Mouse (Mus musculus): ENCODE data around the gene Tec. TPM values are rescaled to one million over a fixed set of nuclear protein-coding genes. Genes with fewer than 3 reads are reported as not detected.

Gene Tec
- polyA plus RNA-seq, 1 experiment from 2014 or later, result 5.1 TPM

DNA sequence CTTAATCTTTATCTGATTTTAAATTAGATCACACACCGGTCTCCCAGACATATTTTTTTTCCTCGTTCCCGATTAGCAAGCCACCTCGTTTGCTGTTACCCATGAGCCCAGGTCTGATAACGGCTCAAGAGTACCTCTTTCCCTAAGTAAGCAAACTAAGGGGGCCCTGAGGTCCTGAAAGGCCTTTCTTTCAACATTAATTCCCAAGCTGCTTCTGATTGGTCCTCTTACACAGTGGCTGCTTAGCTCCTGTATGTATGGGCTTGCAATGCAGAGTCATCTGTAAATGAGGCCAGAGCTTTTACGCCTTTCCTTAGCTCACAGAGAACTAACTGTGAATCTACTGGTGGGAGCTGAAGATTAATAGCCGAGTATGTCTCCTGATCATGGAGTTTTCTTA lies 131.4 kb downstream of the Tec start:
- H3K4me3 ChIP-seq (replicated peaks), result no peak overlapping the region
- ATAC-seq, result no peak
- 0 out of 2 replicates have a peak, but pooled peaks cover 3% of the 10 kb centered on the region for H3K4me1 ChIP-seq (replicated peaks)
- no peaks in the 10 kb centered on the region for H3K36me3 ChIP-seq
- no peak overlapping the region for H3K9ac ChIP-seq (replicated peaks)
- no peaks in the 10 kb centered on the region for H3K27me3 ChIP-seq
- 80% methylated on average over 7 of the region's 7 CpGs for WGBS
- no peaks in the 10 kb centered on the region for H3K9me3 ChIP-seq
- H3K27ac ChIP-seq, result no peak overlapping the region
- H3K4me2 ChIP-seq (replicated peaks), result no peak overlapping the region

DNA sequence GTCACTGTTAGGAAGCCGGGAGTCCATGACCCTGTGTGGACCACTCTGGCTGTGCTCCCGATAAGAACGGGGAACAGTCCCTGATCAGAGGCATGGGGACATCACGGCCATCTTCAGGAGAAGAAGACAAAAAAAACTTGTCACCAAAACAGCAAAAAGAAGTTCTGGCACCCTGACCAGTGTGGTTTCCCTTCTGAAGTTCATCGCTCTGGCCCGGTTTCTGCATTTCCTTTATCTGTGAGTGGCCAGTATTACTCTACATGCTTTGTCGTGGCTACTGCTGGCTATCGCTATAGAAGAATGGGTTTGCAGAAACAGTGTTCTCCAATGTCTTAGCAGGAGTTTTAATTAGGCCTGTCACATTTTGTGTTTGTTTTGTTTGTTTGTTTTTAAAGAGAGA lies 131.8 kb downstream of the Tec start:
- H3K36me3 ChIP-seq, result no peaks in the 10 kb centered on the region
- H3K4me2 ChIP-seq (replicated peaks), result no peak overlapping the region
- no peak overlapping the region for H3K9ac ChIP-seq (replicated peaks)
- H3K27ac ChIP-seq, result no peak overlapping the region
- no peak for ATAC-seq
- no peak overlapping the region for H3K4me3 ChIP-seq (replicated peaks)
- 86% methylated on average over 8 of the region's 8 CpGs for WGBS
- no peaks in the 10 kb centered on the region for H3K9me3 ChIP-seq
- H3K27me3 ChIP-seq, result no peaks in the 10 kb centered on the region
- 0 out of 2 replicates have a peak, but pooled peaks cover 3% of the 10 kb centered on the region for H3K4me1 ChIP-seq (replicated peaks)

DNA sequence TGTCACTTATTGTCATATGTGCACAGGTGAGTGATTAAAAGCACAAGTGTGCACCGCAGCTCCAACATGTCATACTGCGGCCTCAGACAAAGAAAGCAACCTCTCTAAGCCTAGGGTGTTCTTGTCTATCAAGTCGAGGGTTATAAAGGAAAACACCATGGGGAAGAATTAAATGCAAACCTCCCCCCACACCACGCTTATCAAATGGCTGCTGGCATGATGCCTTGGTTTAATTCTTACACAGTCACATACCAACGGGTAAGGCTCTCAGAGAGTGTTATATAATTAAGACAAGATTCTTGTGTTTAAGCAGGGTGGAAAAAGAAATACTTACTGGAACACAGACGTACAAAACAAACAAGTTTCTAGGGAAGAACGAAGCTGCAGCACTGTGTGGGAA lies 132.5 kb downstream of the Tec start:
- Histone ChIP-seq H3K4me1 (replicated peaks) (0 out of 2 replicates have a peak, but pooled peaks cover 3% of the 10 kb centered on the region), H3K27ac (no peak overlapping the region), H3K4me2 (replicated peaks) (no peak overlapping the region), H3K27me3 (no peaks in the 10 kb centered on the region), H3K36me3 (no peaks in the 10 kb centered on the region), H3K4me3 (replicated peaks) (no peak overlapping the region), H3K9ac (replicated peaks) (no peak overlapping the region), H3K9me3 (no peaks in the 10 kb centered on the region)
- ATAC-seq, result no peak
- WGBS, result 63% methylated on average over 7 of the region's 7 CpGs

DNA sequence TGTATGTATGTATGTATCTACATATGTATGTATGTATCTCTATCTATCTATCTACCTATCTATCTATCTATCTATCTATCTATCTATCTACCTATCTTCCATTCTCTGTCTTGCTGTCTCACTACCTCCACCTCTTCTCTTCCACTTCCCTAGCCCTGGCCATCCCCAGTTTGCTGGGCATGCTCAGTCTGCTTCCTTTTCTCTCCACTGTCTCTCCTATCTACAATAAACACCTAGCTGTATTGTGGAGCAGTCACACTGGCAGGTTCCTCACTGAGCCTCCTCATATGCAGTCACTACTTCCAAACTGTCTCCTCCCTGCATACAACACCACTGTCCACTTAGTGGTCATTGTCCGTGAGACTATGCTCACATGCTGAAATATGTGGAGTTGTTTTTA lies 135.4 kb downstream of the Tec start:
- H3K36me3 ChIP-seq, result no peaks in the 10 kb centered on the region
- H3K4me2 ChIP-seq (replicated peaks), result no peak overlapping the region
- WGBS, result 89% methylated on average over 1 of the region's 1 CpGs
- H3K4me3 ChIP-seq (replicated peaks), result no peak overlapping the region
- no peaks in the 10 kb centered on the region for H3K27me3 ChIP-seq
- no peak overlapping the region for H3K27ac ChIP-seq
- 0 out of 2 replicates have a peak, but pooled peaks cover 3% of the 10 kb centered on the region for H3K4me1 ChIP-seq (replicated peaks)
- H3K9ac ChIP-seq (replicated peaks), result no peak overlapping the region
- no peak for ATAC-seq
- H3K9me3 ChIP-seq, result no peaks in the 10 kb centered on the region

DNA sequence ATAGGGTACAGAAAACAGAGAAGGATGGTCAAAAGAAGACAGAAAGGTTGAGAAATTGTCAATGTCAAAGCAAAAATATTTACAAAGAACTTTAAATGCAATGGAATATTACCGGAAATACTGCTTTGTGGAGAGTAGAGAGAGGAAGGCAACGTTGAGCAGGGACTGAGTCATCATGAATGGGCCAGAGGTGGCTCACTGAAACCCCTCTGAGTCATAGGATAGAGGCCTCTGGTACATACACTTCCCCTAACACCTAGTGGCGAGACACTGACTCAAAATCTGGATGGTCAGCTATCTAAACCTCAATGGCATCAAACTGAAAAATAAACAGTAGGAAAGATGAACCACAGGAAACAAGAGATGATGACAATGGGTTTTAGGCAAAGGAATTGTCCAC lies 142.9 kb downstream of the Tec start:
- H3K4me2 ChIP-seq (replicated peaks), result no peak overlapping the region
- no peak for ATAC-seq
- no peak overlapping the region for H3K9ac ChIP-seq (replicated peaks)
- H3K27me3 ChIP-seq, result no peaks in the 10 kb centered on the region
- no peaks in the 10 kb centered on the region for H3K36me3 ChIP-seq
- H3K4me1 ChIP-seq (replicated peaks), result no peaks in the 10 kb centered on the region
- no peak overlapping the region for H3K27ac ChIP-seq
- H3K9me3 ChIP-seq, result no peaks in the 10 kb centered on the region
- 83% methylated on average over 3 of the region's 3 CpGs for WGBS
- H3K4me3 ChIP-seq (replicated peaks), result no peak overlapping the region

DNA sequence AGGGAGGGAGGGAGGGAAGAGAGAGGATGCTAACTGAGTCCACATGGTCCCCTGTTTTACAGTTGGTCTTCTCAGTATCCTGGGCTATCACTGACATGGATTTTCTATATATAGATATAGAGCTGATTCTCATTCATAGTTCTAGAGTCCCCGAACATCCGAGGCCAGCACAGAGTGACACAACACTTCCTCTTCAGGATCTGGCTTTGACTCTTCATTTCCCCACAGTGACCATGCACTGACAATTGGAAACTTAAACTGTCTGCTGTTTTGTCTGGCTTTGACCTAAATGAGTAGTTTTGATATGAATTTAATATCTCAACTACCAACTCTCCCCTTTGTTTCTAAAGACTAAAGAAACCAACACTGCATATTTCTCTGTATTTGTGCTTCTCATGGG lies 144.9 kb downstream of the Tec start:
- no peaks in the 10 kb centered on the region for H3K9me3 ChIP-seq
- H3K4me2 ChIP-seq (replicated peaks), result no peak overlapping the region
- WGBS, result 91% methylated on average over 2 of the region's 2 CpGs
- no peak for ATAC-seq
- H3K36me3 ChIP-seq, result no peaks in the 10 kb centered on the region
- no peaks in the 10 kb centered on the region for H3K27me3 ChIP-seq
- no peaks in the 10 kb centered on the region for H3K4me1 ChIP-seq (replicated peaks)
- H3K9ac ChIP-seq (replicated peaks), result no peak overlapping the region
- no peak overlapping the region for H3K27ac ChIP-seq
- H3K4me3 ChIP-seq (replicated peaks), result no peak overlapping the region

DNA sequence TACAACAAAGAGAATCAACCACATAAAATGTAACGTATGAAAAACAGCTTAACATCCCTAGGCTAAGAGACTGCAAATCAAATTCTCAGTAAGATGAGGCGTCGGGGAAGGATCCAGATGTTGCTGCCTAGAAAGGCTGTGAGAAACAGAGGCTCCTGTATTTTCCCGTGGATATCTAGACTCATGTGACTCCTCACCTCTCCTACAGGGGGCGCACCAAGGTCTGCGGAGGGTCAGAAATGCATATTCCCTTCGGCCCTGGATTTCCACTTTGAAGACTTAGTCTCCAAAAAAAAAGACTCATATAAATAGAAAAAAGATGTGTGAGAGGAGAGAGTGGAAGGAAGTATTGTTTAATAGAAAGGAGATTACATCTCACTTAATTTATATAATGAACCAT lies 147.7 kb downstream of the Tec start:
- Histone ChIP-seq H3K9me3 (no peaks in the 10 kb centered on the region), H3K4me2 (replicated peaks) (no peak overlapping the region), H3K4me1 (replicated peaks) (no peaks in the 10 kb centered on the region), H3K27me3 (no peaks in the 10 kb centered on the region), H3K27ac (no peak overlapping the region), H3K9ac (replicated peaks) (no peak overlapping the region), H3K36me3 (no peaks in the 10 kb centered on the region), H3K4me3 (replicated peaks) (no peak overlapping the region)
- no peak for ATAC-seq
- WGBS, result 68% methylated on average over 7 of the region's 7 CpGs

DNA sequence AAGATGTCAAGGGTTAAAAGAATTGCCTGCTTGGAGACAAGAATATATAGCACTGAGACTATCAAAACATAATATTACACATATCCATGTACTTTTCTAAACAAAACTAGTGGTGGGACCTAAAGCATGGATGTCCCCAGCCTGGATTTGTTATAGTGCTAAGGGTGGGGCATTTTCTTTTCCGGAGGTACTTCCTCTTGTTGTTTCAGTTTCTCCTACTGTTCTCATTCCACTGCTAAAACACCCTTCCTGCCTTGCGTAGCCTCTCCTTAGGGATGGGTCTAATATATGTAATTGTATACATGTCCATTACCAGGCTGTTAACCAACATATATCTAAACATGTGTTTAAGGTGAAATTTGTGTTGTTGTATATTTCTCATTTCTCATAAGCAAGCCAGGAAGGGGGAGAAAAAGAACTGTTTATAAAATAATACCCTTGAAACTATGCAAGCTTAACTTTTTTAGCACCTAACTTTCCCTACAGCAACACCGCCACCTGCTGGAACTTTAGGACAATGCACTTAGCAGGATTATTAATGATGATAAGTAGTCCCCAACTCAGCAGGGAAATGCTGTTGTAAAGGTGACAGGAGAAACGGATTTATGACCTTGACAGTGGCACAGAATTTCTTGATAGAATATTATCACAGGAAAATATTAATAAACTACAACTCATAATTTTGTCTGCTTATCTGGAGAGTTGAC lies 157.6 kb downstream of the Tec start:
- no peaks in the 10 kb centered on the region for H3K36me3 ChIP-seq
- H3K4me1 ChIP-seq (replicated peaks), result no peaks in the 10 kb centered on the region
- H3K4me3 ChIP-seq (replicated peaks), result no peak overlapping the region
- no peak overlapping the region for H3K4me2 ChIP-seq (replicated peaks)
- H3K27ac ChIP-seq, result no peak overlapping the region
- WGBS, result 37% methylated on average over 4 of the region's 4 CpGs
- H3K9ac ChIP-seq (replicated peaks), result no peak overlapping the region
- no peaks in the 10 kb centered on the region for H3K9me3 ChIP-seq
- ATAC-seq, result no peak
- no peaks in the 10 kb centered on the region for H3K27me3 ChIP-seq

DNA sequence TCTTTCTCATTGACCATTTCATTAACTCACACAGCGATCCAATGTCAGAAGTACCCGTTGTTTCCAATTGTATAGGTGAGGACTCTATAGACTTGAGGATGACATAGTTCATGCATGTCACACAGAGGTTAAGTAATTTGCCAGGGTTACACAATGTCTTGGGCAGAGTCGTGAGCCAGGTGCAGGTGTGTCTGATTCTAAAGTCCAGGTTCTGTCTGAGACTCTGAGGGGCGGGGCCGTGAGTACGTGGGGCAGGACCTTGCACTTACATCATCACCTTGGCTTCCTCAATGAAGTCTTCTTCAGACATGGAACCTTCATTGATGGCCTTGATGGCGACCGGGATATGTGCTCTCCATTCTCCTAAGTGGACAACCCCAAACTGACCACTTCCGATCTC lies 158.3 kb downstream of the Tec start:
- no peaks in the 10 kb centered on the region for H3K9me3 ChIP-seq
- no peak for ATAC-seq
- no peak overlapping the region for H3K4me2 ChIP-seq (replicated peaks)
- no peak overlapping the region for H3K9ac ChIP-seq (replicated peaks)
- no peaks in the 10 kb centered on the region for H3K36me3 ChIP-seq
- 92% methylated on average over 9 of the region's 9 CpGs for WGBS
- H3K27me3 ChIP-seq, result no peaks in the 10 kb centered on the region
- no peak overlapping the region for H3K4me3 ChIP-seq (replicated peaks)
- H3K27ac ChIP-seq, result no peak overlapping the region
- no peaks in the 10 kb centered on the region for H3K4me1 ChIP-seq (replicated peaks)

DNA sequence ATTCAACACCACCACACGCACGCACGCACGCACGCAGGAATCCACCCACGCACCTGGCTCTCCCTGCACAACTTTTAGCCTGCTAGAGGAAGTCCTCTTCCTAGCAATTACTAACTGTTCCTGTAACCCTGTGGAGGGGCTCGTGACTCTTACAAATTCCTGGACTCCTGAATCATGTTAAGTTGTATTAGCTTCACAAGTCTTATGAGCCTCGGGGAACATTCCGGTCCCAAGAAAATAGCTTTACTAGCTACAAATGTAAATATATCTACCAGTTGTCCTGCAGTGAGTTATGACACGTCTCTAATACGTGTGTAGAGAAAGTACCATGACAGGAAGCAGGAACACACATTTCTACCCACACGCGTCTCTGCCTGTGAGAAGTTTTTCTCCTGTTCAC lies 158.8 kb downstream of the Tec start:
- no peaks in the 10 kb centered on the region for H3K27me3 ChIP-seq
- no peaks in the 10 kb centered on the region for H3K9me3 ChIP-seq
- no peak for ATAC-seq
- WGBS, result 92% methylated on average over 13 of the region's 13 CpGs
- H3K36me3 ChIP-seq, result no peaks in the 10 kb centered on the region
- H3K4me2 ChIP-seq (replicated peaks), result no peak overlapping the region
- no peaks in the 10 kb centered on the region for H3K4me1 ChIP-seq (replicated peaks)
- H3K9ac ChIP-seq (replicated peaks), result no peak overlapping the region
- no peak overlapping the region for H3K4me3 ChIP-seq (replicated peaks)
- no peak overlapping the region for H3K27ac ChIP-seq

DNA sequence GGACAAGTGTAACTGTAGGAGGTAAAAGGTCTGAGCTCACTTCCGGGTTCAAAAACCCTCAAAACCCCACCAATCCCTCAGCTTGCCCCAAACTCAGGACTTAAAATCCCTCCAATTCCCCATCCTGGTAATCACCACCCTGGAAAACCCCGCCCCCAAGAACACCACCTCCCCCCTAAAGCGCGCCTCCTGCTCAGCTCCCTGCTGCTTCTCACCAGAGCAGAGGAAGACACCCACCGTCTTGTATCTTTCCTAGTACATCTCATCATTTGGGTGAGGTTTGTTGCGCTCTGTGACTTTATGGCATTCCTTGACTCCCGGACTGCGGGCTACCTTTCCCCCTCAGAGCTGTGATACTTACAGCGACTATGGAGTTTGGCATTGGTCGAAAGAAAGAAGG lies 161.6 kb downstream of the Tec start:
- Histone ChIP-seq H3K4me1 (replicated peaks) (no peaks in the 10 kb centered on the region), H3K36me3 (no peaks in the 10 kb centered on the region), H3K9ac (replicated peaks) (no peak overlapping the region), H3K27ac (no peak overlapping the region), H3K27me3 (no peaks in the 10 kb centered on the region), H3K4me3 (replicated peaks) (no peak overlapping the region), H3K4me2 (replicated peaks) (no peak overlapping the region), H3K9me3 (no peaks in the 10 kb centered on the region)
- no peak for ATAC-seq
- 65% methylated on average over 10 of the region's 10 CpGs for WGBS

DNA sequence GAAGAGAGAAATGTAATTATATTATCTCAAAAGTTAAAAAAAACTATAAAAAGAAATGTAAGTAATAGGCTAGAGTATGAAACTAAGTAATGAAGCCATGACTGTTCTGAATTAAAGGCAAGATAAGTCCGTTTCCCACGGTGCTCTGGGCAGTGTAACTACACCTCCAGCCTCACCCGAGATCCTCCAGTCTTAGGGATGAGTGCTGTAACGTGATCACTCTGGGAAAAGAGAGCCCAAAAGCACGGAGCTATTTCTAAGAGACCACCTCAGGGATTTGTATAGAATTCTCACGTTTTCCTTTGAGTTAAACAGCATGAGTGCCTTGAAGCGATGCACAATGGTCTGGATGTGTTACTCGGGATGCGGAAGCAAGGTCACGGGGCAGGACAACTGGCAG lies 162.2 kb downstream of the Tec start:
- no peak for ATAC-seq
- Histone ChIP-seq H3K9ac (replicated peaks) (no peak overlapping the region), H3K4me3 (replicated peaks) (no peak overlapping the region), H3K4me2 (replicated peaks) (no peak overlapping the region), H3K36me3 (no peaks in the 10 kb centered on the region), H3K27me3 (no peaks in the 10 kb centered on the region), H3K27ac (no peak overlapping the region), H3K9me3 (no peaks in the 10 kb centered on the region), H3K4me1 (replicated peaks) (no peaks in the 10 kb centered on the region)
- WGBS, result 44% methylated on average over 10 of the region's 10 CpGs
